Mouse (Mus musculus) midbrain, embryonic 13.5 days (tissue): ENCODE data around the gene Fxyd3. TPM values are rescaled to one million over a fixed set of nuclear protein-coding genes. Genes with fewer than 3 reads are reported as not detected.

Source experiments
- ATAC-seq: fragments of 200-750 bp; cut with Nextera tagmentation; 2 replicates; pipeline ENCODE4 v1.8.0; 2017; ENCODE audit warnings: mild to moderate bottlenecking, moderate TSS enrichment, moderate library complexity
- H3K27ac ChIP-seq: fragments of 300-500 bp; sonication (generic); 2 replicates; pipeline ENCODE4 v1.5.1; 2015; ENCODE audit warnings: inconsistent platforms, mild to moderate bottlenecking, moderate library complexity
- H3K27me3 ChIP-seq: fragments of 300-500 bp; sonication (generic); 2 replicates; pipeline ENCODE4 v1.6.1; 2015; ENCODE audit warnings: mild to moderate bottlenecking, inconsistent platforms
- H3K36me3 ChIP-seq: fragments of 300-500 bp; sonication (generic); 2 replicates; pipeline ENCODE4 v1.6.1; 2015; ENCODE audit warnings: mild to moderate bottlenecking, inconsistent platforms
- H3K4me1 ChIP-seq: fragments of 300-500 bp; sonication (generic); replicated peaks from 2 replicates; pipeline ENCODE4 v1.6.1; 2015; ENCODE audit warnings: inconsistent platforms
- H3K4me2 ChIP-seq: fragments of 300-500 bp; sonication (generic); replicated peaks from 2 replicates; pipeline ENCODE4 v1.6.1; 2015; ENCODE audit warnings: moderate library complexity, mild to moderate bottlenecking, inconsistent platforms
- H3K4me3 ChIP-seq: fragments of 300-500 bp; sonication (generic); replicated peaks from 2 replicates; pipeline ENCODE4 v1.5.1; 2015; ENCODE audit warnings: mild to moderate bottlenecking, inconsistent platforms
- H3K9ac ChIP-seq: fragments of 300-500 bp; sonication (generic); replicated peaks from 2 replicates; pipeline ENCODE4 v1.6.1; 2015; ENCODE audit warnings: mild to moderate bottlenecking, inconsistent platforms
- H3K9me3 ChIP-seq: fragments of 300-500 bp; sonication (generic); 2 replicates; pipeline ENCODE4 v1.6.1; 2016; ENCODE audit warnings: mild to moderate bottlenecking, inconsistent platforms
- WGBS: fragments of 180-500 bp; shearing (Covaris S2); methylation state at CpG from one replicate; pipeline ENCODE4 v1.1.7; 2015; 5-methylcytosine and 5-hydroxymethylcytosine counted together
- microRNA-seq: library from miRNA; unstranded; fragments of <30 nt; microRNA quantifications from one replicate; pipeline ENCODE4, GENCODE M21; 2016
- polyA plus RNA-seq: library from polyadenylated mRNA; unstranded; fragments of >200 nt; fragmentation: Nextera tagmentation; extraction: Ambion mirVana; gene quantifications from 2 replicates; pipeline ENCODE4 v1.2.1, GENCODE M21; 2015

Gene Fxyd3
- polyA plus RNA-seq, 1 experiment from 2014 or later = 0.47 TPM

GRCm38 (mm10) chr7:31037675-31038074, 38.8 kb downstream of the Fxyd3 start:
- Histone ChIP-seq H3K4me1 (0 out of 2 replicates have a peak, but pooled peaks cover 4% of the 10 kb centered on the region), H3K36me3 (no peaks in the 10 kb centered on the region), H3K27me3 (peaks cover 31% of the 10 kb centered on the region), H3K9ac (no peak overlapping the region), H3K27ac (no peak overlapping the region), H3K9me3 (no peaks in the 10 kb centered on the region), H3K4me3 (no peak overlapping the region), H3K4me2 (no peak overlapping the region)
- ATAC-seq = no peak
- 59% methylated on average over 2 of the region's 2 CpGs for WGBS

- H3K27ac ChIP-seq = no peak overlapping the region
- no peak for ATAC-seq
- no peak overlapping the region for H3K4me2 ChIP-seq
- H3K4me1 ChIP-seq = 0 out of 2 replicates have a peak, but pooled peaks cover 2% of the 10 kb centered on the region
- no peaks in the 10 kb centered on the region for H3K9me3 ChIP-seq
- H3K9ac ChIP-seq = no peak overlapping the region
- peaks cover 24% of the 10 kb centered on the region for H3K27me3 ChIP-seq
- no peak overlapping the region for H3K4me3 ChIP-seq
- 89% methylated on average over 7 of the region's 7 CpGs for WGBS
- H3K36me3 ChIP-seq = no peaks in the 10 kb centered on the region
Measured at GRCm38 (mm10) chr7:31036917-31037316, 39.6 kb downstream of the Fxyd3 start.

GRCm38 (mm10) chr7:31035291-31035690, 41.2 kb downstream of the Fxyd3 start:
- H3K27me3 ChIP-seq = peaks cover 7% of the 10 kb centered on the region
- no peak overlapping the region for H3K9ac ChIP-seq
- no peak overlapping the region for H3K4me2 ChIP-seq
- no peak for ATAC-seq
- H3K4me3 ChIP-seq = no peak overlapping the region
- no peaks in the 10 kb centered on the region for H3K9me3 ChIP-seq
- WGBS = 84% methylated on average over 11 of the region's 11 CpGs
- no peak overlapping the region for H3K27ac ChIP-seq
- no peaks in the 10 kb centered on the region for H3K4me1 ChIP-seq
- H3K36me3 ChIP-seq = no peaks in the 10 kb centered on the region

DNA sequence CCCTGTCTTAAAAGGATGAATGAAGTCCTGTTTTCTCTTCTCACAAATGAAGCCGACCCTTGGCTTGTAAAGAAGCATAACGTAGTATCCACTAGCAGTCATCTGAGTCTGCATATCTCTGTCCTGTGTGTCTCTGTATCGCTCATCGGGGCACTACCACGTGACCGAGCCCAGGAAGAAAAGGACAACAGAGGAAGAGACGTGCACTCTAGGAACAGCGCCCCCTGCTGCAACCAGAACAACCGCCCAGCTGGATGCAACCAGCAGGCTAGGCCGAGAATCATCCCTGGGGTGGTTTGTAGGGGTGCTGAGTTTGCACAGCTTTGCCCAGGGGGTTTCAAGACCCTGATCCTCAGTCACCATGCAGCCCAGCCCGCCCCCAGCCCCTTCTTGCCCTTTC, 41.7 kb downstream of the Fxyd3 start:
- Histone ChIP-seq H3K36me3 (no peaks in the 10 kb centered on the region), H3K27me3 (peaks cover 4% of the 10 kb centered on the region), H3K4me2 (no peak overlapping the region), H3K27ac (no peak overlapping the region), H3K9ac (no peak overlapping the region), H3K4me3 (no peak overlapping the region), H3K4me1 (no peaks in the 10 kb centered on the region), H3K9me3 (no peaks in the 10 kb centered on the region)
- ATAC-seq = no peak
- WGBS = 64% methylated on average over 11 of the region's 11 CpGs

GRCm38 (mm10) chr7:31033409-31034165, 42.9 kb downstream of the Fxyd3 start:
- H3K9ac ChIP-seq = no peak overlapping the region
- H3K27ac ChIP-seq = no peak overlapping the region
- 77% methylated on average over 9 of the region's 9 CpGs for WGBS
- H3K4me3 ChIP-seq = no peak overlapping the region
- no peak overlapping the region for H3K4me2 ChIP-seq
- H3K4me1 ChIP-seq = no peaks in the 10 kb centered on the region
- no peak for ATAC-seq
- no peaks in the 10 kb centered on the region for H3K27me3 ChIP-seq
- H3K36me3 ChIP-seq = no peaks in the 10 kb centered on the region
- H3K9me3 ChIP-seq = no peaks in the 10 kb centered on the region

- Histone ChIP-seq H3K9me3 (no peaks in the 10 kb centered on the region), H3K4me1 (no peaks in the 10 kb centered on the region), H3K4me3 (no peak overlapping the region), H3K27ac (no peak overlapping the region), H3K27me3 (no peaks in the 10 kb centered on the region), H3K36me3 (no peaks in the 10 kb centered on the region), H3K9ac (no peak overlapping the region), H3K4me2 (no peak overlapping the region)
- 83% methylated on average over 7 of the region's 7 CpGs for WGBS
- no peak for ATAC-seq
Measured at GRCm38 (mm10) chr7:31031731-31032130, 44.8 kb downstream of the Fxyd3 start.

GRCm38 (mm10) chr7:31030717-31031116, 45.8 kb downstream of the Fxyd3 start:
- Histone ChIP-seq H3K36me3 (no peaks in the 10 kb centered on the region), H3K27ac (no peak overlapping the region), H3K27me3 (no peaks in the 10 kb centered on the region), H3K4me3 (no peak overlapping the region), H3K4me2 (no peak overlapping the region), H3K9ac (no peak overlapping the region), H3K9me3 (no peaks in the 10 kb centered on the region), H3K4me1 (no peaks in the 10 kb centered on the region)
- no peak for ATAC-seq
- 67% methylated on average over 2 of the region's 2 CpGs for WGBS

GRCm38 (mm10) chr7:31028609-31029008, 47.9 kb downstream of the Fxyd3 start:
- WGBS = 69% methylated on average over 8 of the region's 8 CpGs
- ATAC-seq = no peak

More at GRCm38 (mm10) chr7:31028609-31029008, 47.9 kb downstream of the Fxyd3 start:
- no peak overlapping the region for H3K4me3 ChIP-seq
- H3K9me3 ChIP-seq = no peaks in the 10 kb centered on the region
- H3K9ac ChIP-seq = no peak overlapping the region
- no peaks in the 10 kb centered on the region for H3K27me3 ChIP-seq
- no peaks in the 10 kb centered on the region for H3K36me3 ChIP-seq
- no peak overlapping the region for H3K4me2 ChIP-seq
- H3K27ac ChIP-seq = no peak overlapping the region
- no peaks in the 10 kb centered on the region for H3K4me1 ChIP-seq

Small RNA genes within 50 kb of the gene (microRNA-seq; reads per million reads assigned to microRNA genes)
- gene Mir7050 = not detected

Other genes with a start within 250 kb of the Fxyd3 start
- gene Ffar3, start 220.5 kb downstream of the Fxyd3 start, polyA plus RNA-seq = not detected in 2 replicates
- not detected in 2 replicates for gene Ffar1, start 215.1 kb downstream of the Fxyd3 start, polyA plus RNA-seq
- not detected in 2 replicates for gene Cd22, start 196.4 kb downstream of the Fxyd3 start, polyA plus RNA-seq
- gene Mag, start 161.8 kb downstream of the Fxyd3 start, polyA plus RNA-seq = 1.3 and 1.5 TPM in 2 replicates
- not detected in 2 replicates for gene Hamp2, start 152.0 kb downstream of the Fxyd3 start, polyA plus RNA-seq
- gene Hamp, start 132.7 kb downstream of the Fxyd3 start, polyA plus RNA-seq = not detected in 2 replicates
- gene Usf2, start 119.9 kb downstream of the Fxyd3 start, polyA plus RNA-seq = 24.2 and 27.6 TPM in 2 replicates
- 13.5 and 16.1 TPM in 2 replicates for gene Lsr, start 103.2 kb downstream of the Fxyd3 start, polyA plus RNA-seq
- gene Fam187b, start 102.9 kb downstream of the Fxyd3 start, polyA plus RNA-seq = 0.17 and 0.38 TPM in 2 replicates
- 10.3 and 11.7 TPM in 2 replicates for gene Fxyd5, start 34.2 kb downstream of the Fxyd3 start, polyA plus RNA-seq
- gene Fxyd7, start 25.2 kb downstream of the Fxyd3 start, polyA plus RNA-seq = 49.2 and 50.8 TPM in 2 replicates
- 5.2 and 5.6 TPM in 2 replicates for gene Fxyd1, start 19.5 kb downstream of the Fxyd3 start, polyA plus RNA-seq
- gene Lgi4, start 17.4 kb downstream of the Fxyd3 start, polyA plus RNA-seq = 0.16 and 0.30 TPM in 2 replicates
- gene Hpn, start 38.6 kb upstream of the Fxyd3 start, polyA plus RNA-seq = 0.18 and 0.59 TPM in 2 replicates
- gene Scn1b, start 50.3 kb upstream of the Fxyd3 start, polyA plus RNA-seq = 1.2 and 2.7 TPM in 2 replicates
- 213 and 241 TPM in 2 replicates for gene Gramd1a, start 79.2 kb upstream of the Fxyd3 start, polyA plus RNA-seq
- not detected in 2 replicates for gene Scgb2b2, start 213.8 kb upstream of the Fxyd3 start, polyA plus RNA-seq
- gene Scgb1b2, start 215.1 kb upstream of the Fxyd3 start, polyA plus RNA-seq = not detected in 2 replicates